Mouse (Mus musculus) 3134 (cell line): ENCODE measurements around the gene Ppt1.
"Not testable (repeated sequence)": the region's sequence is repeated elsewhere in the genome, so short reads cannot be mapped to it uniquely, and the experiment has no call there.

Experiments used
- DNase-seq: peaks from one replicate; pipeline ENCODE4 v3.0.0-alpha.2; 2011; ENCODE audit warnings: low spot score; ENCODE audit not compliant: insufficient read length; ENCODE audit errors: extremely low read depth

The Ppt1 gene

DNA sequence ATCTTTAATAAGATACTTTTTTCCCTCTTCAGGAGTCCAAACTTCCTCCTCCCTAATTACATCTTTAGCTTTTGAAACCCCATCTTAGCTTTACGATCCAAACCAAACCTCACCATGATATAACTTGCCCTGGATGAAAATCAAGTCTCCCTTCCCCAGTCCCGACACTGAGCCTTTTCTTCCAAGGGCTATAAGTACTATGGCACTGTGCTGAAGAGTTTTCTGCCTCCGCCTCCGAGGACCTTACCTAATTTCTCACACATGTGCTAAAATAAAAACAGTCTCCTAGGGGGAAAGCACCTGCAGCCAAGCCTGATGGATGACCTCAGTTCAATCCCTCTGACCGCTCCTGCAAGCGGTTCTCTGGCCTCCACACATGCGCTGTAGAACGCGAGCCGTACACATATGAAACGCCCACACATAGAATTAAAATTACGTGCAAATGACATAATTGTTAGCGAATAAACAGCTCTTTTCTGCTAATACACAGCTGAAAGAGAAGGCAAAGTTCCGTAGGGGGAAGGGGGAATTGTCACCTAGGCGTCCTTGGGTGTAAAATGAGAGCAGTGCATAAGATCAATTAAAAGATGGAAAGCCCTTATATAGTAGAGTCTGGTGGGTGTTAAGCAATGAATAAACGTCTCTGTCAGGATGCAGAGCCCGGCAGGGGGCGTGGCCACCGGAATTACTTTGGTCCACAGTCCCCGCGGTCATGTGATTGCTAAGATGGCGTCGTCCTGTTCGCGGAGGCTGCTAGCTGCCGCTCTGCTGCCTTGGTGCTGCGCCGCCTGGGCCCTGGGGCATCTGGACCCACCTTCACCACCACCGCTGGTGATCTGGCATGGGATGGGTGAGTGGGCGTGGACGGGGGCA lies at the start of gene Ppt1:
TSS of gene Ppt1 (plus strand) at position 713 of the 873 bp plus-strand sequence.
- DNase-seq, result peak; percentile 81

DNA sequence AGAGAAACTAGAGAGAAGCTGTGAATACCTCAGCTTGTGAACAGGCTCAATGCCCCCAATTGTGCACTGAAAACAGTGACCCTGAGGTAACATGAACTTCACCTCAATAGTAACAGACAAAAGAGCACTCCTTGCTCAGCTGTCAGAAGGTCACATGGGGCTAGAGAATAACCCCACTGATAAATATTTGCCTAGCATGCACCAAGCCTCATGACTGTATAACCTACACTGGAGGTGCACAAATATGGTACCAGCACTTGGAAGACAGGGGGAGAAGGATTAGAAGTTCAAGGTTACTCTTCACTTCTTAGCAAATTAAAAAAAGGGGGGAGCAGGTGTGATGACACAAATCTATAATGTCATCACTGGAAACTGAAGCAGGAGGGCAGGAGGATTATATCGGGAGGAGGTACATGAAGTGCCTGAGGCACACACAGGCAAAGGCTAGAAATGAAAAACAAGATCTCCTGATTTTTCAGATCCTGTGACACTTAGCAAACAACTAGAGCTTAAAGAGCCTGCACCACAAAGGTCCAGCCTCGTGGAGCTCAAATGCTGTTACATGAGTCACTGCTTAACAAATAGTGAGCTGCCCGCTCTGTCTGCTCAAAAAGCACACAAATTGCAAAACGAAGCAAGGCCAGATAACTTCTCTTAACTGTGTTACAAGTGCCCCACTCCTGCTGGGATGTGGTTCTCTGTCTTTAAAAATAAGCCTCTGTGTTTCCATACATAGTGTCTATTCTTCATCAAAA lies 46.5 kb upstream of the Ppt1 start:
- no peak for DNase-seq

DNA sequence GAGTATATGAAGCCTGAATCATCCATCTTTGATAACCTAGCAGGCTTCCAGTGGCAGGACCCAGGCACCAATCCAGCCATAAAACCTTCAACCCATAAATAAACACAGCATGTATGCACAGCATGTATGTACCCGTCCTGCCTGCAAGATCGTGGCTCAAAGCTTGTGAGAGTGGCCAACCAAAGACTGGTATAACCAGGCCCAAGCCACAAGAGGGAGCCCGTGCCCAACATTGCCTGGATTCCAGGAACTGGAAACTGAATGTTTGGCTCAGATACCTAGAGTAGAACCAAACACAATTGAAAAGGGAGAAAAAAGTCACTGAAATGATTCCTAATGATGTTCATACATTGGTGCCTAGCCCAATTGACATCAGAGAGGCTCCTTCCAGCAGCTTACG lies 27.9 kb upstream of the Ppt1 start:
- no peak for DNase-seq

DNA sequence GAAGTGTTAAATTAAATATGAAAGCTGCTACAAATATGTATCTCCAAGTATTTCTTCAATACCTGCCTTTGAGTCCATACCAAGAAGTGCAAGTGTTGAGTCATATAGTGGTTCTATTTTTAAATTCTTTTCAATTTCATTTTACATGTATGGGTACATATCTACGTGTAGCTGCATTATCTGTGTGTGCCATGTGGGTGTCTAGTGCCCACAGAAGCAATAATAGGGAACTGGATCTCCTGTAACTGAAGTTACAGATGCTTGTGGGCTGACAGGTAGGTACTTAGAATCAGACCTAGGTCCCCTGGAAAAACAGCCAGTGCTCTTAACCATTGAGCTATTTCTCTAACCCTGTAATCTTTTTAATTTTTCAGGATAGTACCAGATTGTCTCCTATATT lies 24.9 kb upstream of the Ppt1 start:
- no peak for DNase-seq

DNA sequence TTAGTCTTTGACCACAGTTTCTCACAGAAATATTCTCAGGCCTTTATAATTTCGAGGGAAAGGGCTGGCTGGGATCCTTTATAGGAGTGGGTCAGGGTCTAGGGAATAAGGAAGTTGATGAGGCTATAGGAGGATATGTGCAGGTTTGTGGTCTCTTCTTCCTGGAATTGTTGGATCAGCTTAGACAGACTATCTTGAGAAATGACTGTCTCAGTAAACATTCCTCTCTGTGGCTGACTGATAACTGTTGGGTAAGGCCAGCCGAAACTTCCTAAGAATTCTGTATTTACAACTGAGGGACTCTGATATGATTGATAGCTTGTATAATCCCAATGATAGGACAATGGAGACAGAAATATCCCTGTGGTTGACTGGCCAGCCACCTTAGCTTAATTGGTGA lies 24.2 kb upstream of the Ppt1 start:
- DNase-seq, result no peak

DNA sequence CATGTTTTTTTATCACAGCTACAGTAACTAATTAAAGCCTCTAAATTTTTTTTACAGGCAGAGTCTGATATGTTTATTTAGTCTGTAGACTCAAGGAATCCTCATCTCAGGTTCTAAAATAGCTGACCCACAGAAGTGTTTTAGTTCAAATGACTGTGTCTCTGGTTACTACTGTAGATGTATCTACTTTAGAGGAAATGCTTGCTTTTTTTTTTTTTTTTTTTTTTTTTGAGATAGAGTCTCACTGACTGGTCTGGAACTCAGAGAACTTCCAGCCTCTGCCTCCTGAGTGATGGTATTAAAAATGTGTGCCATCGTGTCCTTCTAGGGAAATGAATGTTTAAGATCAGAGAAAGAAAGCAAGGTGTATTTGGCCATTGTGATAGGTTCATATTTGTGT lies 19.8 kb upstream of the Ppt1 start:
- no peak for DNase-seq

DNA sequence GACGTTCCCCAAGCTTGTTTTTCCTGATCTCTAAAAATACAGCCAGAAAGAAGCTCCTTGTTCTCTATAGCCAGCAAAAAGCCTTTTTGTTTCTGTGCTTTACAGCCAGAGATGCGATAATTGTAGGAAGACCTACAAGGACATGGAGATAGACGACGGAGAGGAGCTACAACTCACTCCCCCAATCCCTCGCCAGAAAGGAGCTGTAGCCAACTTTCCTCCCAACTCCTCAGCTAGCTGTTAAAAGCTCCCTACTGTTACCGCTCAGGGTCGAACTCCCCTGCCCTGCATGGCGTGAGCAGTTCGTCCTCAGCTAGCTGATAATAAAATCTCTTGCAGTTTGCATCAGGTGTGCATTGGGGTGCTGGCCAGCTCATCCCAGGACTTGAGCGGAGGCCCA lies 15.1 kb upstream of the Ppt1 start:
- DNase-seq, result not testable (repeated sequence)

DNA sequence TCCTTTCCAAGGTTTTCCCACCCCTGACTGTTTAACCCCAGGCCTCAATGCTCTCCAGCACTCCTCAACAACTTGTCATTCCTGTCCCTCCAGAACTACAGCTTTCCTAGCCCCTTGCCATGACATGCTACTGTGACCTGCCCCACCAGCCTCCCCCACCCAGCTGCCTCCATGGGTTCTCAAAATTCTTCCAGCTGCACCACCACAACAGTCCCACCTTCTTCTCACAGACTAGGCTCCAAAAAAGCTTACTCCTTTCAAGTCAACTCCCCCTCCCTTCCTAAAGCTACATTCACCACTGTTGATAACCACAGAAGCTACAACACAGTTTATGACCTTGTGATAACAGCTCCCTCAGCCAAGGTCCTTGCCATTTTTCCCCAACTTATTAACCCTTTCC lies 8.4 kb upstream of the Ppt1 start:
- no peak for DNase-seq

DNA sequence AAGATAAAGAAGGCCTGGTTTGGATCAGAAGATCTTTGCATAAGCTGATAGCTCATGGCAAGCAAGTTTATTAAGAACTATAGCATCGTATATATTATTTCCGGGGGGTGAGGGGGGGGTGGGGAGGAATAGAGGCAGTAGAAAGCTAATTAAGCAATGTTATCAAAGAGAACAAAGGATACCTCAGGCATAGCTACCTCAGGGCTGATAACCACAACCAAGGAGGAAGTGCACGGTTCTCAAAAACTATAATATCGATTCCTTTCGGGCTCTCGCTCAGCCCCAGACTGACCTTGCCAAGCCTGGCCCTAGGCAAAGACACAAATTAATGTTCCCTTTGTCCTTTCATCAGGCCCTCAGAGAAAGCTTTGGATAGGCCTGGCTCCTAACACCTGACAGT lies 6.7 kb upstream of the Ppt1 start:
- DNase-seq, result no peak

DNA sequence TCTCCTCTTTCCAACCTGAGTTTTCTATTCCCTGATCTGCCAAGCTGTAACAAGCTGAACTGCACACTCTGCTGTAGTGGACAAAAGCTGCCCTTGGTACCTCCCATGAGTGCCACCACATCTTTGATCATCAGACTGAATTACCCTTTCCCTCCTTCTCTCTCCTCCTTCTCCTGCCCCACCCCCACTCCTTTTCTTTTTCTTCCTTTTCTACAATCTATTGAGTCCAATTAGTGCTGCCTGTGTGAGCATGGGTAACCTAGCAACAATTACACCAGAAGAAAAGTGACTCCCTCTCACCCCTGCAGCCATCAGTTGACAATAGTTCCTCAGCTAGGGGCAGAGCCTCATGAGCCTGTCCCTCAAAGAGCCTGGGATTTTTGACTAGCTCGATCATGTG lies 4.2 kb upstream of the Ppt1 start:
- no peak for DNase-seq

DNA sequence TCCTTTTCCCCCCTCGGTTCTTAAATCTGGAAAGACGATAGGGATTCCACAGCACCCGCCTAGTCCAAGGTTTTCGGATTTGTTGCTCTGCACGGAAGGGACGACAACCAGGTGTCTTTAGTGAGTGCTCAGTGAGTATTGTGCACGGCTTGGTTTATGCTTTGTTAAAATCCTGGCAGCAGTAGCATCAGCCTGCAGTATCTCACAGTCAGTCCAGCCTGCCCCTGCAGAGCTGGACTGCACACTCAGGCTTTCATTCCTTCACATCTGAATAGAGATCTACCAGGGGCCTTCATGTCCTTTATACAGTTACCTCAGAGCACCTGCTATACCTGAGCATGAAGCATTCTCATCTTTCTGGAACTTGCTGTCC lies 347 bp downstream of the Ppt1 start:
- DNase-seq, result no peak

DNA sequence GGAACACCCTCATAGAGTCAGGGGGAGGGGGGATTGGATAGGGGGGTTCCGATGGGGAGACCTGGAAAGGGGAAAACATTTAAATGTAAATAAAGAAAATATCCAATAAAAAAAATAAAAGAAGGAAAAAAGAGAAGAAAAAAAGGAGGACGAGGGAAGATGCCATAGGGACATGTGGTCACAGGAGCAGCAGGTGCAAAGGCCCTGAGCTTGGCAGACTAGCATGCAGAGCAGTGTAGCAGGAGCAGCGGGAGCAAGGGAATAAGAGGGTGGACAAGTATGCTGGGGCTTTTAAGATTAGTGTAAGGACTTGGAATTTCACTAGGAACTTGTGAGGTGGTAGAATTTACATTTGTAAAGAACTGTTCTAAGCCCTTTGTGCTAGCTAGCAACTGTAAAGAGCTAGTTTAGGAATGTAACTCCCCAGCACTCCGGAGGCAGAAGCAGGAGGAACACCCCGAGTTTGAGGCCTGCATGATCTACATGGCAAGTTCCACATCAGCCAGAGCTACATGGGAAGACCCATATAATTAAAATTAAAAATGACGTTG lies 1.2 kb downstream of the Ppt1 start:
- no peak for DNase-seq

DNA sequence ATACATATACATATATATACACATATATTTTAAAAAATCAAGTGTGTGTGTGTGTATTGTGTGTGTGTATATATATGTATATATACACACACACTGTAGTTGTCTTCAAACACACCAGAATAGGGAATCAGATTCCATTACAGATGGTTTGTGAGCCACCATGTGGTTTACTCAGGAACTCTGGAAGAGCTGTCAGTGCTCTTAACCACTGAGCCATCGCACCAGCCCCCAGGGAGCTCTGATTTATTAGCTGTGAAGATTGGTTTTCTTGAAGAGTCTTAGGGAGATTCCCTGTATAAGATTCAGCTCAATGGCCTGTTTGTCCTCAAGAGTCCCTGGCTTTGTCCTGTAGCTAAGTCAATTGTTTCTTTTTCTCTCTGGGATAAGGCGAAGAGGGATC lies 2.0 kb downstream of the Ppt1 start:
- no peak for DNase-seq

DNA sequence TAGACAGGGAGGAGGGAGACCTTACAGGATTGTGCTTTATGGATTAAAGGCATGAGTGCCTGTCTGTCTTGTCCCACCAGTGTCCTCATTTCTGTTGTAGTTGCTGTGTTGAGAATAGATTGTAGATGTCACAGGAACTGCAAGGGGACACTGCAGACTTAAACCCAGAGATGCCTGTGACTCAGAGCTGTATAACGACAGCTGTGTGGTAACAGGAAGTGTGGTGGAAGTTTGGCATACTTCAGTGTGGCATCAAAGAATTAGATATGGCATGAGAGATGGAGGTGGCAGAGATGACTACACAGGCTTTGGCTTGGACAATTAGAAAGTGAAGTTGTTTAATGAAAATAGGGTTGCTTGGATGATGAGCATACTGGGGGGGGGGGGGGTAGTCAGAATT lies 2.4 kb downstream of the Ppt1 start:
- DNase-seq, result no peak

DNA sequence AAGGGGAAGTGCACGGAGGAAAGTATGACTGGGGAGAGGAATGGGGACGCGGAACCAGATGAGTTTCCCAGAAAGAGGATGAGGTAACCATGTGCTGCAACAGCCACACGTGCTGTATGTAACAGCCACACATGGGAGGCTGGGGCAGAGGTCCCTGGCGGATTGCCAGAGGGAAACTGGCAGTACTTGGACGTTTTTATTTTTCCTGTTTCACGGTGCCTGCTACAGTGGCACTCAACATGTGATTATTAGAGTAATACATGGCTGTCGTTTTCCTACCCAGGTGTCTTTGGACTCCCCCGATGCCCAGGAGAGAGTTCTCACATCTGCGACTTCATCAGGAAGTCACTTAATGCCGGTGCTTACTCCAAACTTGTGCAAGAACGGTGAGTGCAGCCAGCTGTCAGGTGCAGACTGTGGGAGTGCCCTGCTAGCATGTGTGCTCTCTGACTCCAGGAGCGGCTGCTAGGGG lies 12.1 kb downstream of the Ppt1 start:
- no peak for DNase-seq

DNA sequence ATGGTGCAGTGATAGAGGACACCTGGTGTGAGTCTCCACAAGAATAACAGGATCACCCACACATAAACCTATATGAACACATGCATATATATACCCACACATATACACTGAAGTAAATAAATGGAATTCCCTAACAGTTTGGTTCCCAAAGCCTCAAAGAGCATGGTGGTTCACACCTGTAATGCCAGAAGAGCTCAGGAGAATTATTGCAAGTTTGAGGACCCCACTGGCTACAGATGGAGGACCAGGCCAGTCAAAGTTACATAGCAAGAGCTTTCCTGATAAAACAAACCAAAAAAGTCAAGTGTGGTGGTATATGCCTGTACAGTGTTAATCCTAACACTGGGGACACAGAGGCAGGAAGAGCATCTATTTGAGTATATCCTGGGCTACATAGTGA lies 15.5 kb downstream of the Ppt1 start:
- DNase-seq, result no peak

DNA sequence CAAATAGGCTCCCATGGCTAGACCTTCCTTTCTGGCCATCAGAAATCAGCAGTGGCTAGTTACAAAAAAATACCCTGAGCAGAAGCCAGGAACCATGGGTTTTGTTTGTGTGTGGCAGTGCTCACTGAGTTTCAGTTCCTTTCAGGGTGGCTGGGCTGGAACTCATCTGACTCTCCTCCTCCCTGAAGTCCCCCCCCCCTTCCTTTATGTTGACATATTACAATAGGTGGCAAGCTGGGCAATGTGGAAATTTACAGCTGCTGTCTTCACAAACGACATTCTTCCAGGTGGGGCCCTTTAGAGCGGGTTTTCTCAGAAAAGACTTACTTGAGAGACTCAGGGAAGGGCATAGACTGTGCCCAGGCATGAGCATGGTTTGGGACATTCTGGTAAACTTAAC lies 17.6 kb downstream of the Ppt1 start:
- DNase-seq, result no peak

DNA sequence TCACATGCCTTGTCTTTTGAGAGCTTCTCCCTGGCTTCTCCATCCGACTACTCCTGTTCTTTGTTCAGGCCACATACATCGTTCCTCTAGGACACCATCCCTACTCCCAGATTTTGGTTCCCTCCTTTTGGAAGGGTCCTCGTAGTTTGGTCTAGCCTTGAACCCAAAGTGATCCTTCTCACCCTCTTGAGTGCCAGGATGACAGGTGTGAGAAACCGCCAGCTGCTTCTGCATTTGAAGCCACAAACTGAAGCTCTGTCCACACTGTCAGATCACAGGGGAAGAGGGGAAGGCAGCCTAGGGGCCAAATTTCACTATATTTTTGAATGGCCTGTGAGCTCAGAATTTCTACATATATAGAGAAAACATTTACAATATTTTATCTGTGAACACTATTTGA lies 18.7 kb downstream of the Ppt1 start:
- DNase-seq, result no peak

DNA sequence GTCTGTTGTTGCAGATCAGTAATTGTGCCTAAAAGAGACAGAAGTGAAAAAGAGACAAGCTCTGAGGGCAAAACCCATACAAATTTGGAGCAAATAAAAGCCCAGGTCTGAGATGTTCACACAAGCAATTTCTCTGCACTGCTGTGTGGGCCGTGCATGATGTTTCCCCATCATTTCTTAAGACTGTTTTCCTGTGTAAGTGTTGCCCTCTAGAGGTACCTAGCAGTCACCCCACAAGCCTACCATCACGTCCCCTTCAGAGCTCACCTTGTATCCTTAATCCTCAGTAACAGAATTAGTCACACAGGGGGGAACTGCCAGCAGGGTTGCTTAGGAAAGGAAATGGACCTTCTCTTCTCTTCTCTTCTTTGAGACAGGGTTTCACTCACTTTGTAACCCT lies 21.9 kb downstream of the Ppt1 start:
- no peak for DNase-seq

DNA sequence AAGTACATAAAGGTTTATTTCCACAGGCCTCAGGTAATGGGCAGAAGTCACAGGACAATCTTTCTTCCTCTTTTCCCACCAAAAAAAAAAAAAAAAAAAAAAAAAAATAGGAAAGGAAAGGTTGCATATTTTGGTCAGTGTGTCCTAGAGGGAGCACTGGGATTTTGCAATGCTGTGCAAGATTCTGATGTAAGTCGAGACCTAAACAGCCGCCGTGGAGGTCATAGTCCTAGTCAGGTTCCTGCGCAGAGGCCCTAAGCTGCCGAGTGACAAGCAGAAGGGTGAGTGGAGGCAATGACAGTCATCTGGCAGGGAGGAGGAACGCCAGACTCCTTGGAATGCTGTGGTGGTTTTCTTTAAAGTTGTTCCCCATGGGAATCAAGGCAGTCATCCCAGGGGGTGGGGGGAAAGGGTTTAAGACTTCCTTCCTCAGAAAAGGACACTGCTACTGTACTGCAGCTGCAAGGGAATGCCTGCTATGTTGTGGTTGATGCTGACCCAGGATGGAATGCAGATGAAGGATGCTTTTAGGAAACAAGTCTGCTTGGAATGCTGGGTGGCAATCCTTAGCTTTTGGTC lies 23.1 kb downstream of the Ppt1 start:
- peak; percentile 50 for DNase-seq

DNA sequence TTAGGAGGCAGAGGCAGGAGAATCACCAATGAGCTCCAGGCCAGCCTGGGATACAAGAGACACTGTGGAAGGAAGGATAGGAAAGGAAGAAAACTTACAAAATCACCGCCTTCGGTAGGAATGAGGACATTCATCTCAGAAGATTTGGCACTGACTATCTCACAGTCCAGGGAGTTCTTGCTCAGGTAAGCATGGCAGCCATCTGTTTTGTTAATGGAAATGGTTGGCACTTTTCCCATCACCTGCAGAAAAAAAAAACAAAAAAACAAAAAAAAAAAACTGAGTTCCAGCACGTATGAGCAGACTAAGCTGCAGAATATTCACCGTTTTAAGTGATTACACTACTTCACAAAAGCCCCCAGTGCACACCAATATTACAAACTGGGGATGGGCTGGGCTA lies 25.8 kb downstream of the Ppt1 start:
- no peak for DNase-seq
